Mouse (Mus musculus) cerebellum, adult 8-10 months (tissue): ENCODE measurements at regions not wholly inside any gene's neighbourhood (a gene's known extent, or its start where the extent isn't known, plus 50 kb on each side); places are given as distances from the start of the nearest gene placed in this dataset.

Experiments
- DNase-seq: peaks from one replicate; pipeline ENCODE4 v3.0.0; 2022

GRCm38 (mm10) chr8:101097851-101098250 lies 1681.6 kb upstream of the Cdh8 start:
- peak; percentile 26 for DNase-seq
